Mouse (Mus musculus) urinary bladder, postnatal 10 days (tissue): ENCODE measurements around the gene Prss34.

Source experiments
- DNase-seq: peaks from one replicate; pipeline ENCODE4 v3.0.0; 2022; ENCODE audit warnings: low spot score

The Prss34 gene

GRCm38 (mm10) chr17:25318354-25318753 lies 20.2 kb downstream of the Prss34 start, which contains the start of gene Prss29:
Prss29 (plus strand) TSS chr17:25318654.
- DNase-seq, result no peak

GRCm38 (mm10) chr17:25320819-25321218 lies 22.6 kb downstream of the Prss34 start:
- DNase-seq, result no peak

GRCm38 (mm10) chr17:25322930-25323329 lies 24.7 kb downstream of the Prss34 start:
- no peak for DNase-seq

- no peak for DNase-seq
Observed at GRCm38 (mm10) chr17:25332321-25332720, 34.1 kb downstream of the Prss34 start.

- no peak for DNase-seq
Observed at GRCm38 (mm10) chr17:25333943-25334342, 35.7 kb downstream of the Prss34 start.

DNA sequence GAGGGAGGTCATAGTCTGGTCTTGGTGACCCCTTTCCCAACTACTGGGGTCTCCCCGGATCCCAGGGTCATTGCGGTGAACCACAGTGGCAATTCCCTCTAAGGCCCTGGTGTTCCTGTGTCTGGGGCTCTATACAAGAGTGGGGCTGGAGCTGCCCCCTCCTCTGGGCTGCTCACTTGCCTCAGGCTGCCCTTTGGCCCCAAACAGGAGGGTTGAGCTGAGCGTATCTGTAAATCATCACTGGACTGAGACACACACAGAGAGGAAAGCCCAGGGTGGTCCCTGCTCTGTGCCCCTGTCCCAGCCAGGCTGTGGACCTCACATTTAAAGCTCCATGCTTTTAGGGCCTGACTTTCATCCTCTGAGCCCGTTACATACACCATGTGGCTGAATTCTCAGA lies 40.0 kb downstream of the Prss34 start:
- no peak for DNase-seq

- no peak for DNase-seq
Observed at GRCm38 (mm10) chr17:25340003-25340402, 41.8 kb downstream of the Prss34 start.

DNA sequence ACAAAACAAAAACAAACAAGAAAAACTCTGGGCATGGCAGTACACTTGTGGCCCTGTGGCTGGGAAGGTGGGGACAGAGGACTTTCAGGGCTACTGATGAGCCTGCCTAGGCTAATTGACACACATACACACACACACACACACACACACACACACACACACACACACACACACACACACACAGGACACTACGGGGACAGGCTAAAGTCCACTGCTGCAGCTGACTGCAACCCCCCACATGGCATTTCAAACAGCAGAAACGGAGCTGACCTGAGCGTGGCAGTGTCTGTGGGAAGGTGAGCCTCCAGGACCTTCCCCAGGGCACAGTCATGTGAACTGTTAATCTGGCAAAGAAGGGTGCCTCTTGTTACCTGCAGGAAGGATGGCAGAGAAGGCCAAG lies 43.3 kb downstream of the Prss34 start:
- no peak for DNase-seq

DNA sequence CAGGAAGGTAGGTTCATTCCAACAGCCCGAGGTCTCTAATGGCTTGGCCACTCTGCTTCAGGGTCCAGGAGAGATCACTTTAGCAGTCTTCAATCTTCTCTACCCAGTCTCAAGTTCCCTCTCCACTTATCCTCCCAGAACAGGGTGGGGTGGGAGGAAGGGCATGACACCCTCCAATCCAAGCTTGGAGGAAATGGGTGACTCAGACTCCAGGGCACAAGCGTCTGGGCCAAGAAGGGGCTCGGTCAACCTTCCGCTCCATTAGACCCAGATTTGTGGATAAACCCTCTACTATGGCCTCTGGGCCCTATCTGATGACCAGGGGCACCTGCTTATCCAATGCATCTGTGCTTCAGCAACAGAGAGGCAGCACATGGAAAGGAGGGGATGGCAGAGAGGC lies 47.3 kb downstream of the Prss34 start, which contains the start of gene Tpsab1:
TSS of gene Tpsab1 (minus strand) at position 101 of the 400 bp plus-strand sequence.
- no peak for DNase-seq
